Mouse (Mus musculus) adrenal gland, adult 2 months (tissue): Measurements from ENCODE around the gene Gas2l3. TPM values are rescaled to one million over a fixed set of nuclear protein-coding genes. Genes with fewer than 3 reads are reported as not detected.

Experiments
- DNase-seq: peaks from one replicate; pipeline ENCODE4 v3.0.0; 2021
- polyA plus RNA-seq: library from polyadenylated mRNA; depleted of rRNA; stranded (reverse); fragments of >200 nt; gene quantifications from 2 replicates; pipeline ENCODE4 v1.2.3, GENCODE M21; 2012; rRNA removed
- total RNA-seq, 2 experiments: library from RNA; stranded (reverse); gene quantifications; 2 replicates each; pipeline ENCODE4 v1.2.3; 2021

Gas2l3 gene
- total and polyA plus RNA-seq, 3 experiments: 0.38 to 8.1 (median 2.3) TPM

DNA sequence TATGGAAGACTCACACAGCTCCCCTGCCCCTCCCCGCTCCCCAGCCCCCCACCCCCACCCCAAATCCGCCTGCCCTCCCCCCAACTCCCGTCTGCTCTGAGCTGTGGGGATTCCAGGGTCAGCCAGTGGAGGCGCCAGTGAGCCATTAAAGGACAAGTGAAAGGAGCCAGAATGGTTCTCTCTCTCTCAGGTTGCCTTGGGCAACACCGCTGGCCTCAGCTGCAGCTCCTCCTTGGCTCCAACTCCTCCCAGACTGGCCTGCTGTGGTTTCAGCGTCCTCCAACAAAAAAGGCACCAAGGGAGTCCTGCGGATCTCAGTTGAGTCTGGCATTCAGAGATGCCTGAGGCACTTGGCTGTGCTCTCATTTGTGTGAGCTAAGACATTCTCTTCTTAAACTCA lies 47.9 kb downstream of the Gas2l3 start:
- peak; percentile 59 for DNase-seq

DNA sequence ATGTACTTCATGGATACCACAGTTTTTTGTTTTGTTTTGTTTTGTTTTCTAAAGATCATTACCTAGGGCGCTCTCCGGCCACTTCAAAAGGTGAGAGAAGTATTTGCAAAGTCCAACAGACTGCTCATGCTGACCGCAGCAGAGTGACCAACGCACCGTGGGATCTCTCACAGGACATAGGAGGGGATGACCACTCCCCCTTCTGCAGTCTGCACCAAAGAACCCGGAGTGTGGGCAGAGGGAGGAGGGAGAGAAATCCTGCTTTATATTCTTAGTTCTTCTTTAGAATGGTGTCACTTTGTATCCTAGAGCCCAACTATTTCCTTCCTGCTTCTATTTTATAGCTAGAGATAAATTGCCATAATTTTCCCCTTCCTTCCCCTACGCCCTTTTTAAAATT lies 48.4 kb downstream of the Gas2l3 start:
- no peak for DNase-seq

DNA sequence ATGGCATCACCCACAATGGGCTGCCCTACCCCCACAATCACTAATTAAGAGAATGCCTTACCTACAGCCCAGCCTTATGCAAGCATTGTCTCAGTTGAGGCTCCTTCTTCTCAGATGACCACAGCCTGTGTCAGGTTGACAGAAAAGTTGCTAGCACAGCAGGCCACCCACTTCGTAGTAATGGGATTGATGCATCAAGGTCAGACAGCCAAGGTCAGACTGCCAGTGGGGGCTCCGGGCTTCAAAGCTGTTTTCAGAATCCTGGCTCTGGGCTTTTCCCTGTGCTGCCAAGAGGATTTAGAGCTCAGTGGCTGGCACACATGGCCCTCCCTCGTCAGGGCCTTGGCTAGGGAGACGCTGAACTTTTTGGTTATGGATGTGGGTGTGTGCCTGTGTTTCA lies 51.1 kb downstream of the Gas2l3 start:
- peak; percentile 52 for DNase-seq

DNA sequence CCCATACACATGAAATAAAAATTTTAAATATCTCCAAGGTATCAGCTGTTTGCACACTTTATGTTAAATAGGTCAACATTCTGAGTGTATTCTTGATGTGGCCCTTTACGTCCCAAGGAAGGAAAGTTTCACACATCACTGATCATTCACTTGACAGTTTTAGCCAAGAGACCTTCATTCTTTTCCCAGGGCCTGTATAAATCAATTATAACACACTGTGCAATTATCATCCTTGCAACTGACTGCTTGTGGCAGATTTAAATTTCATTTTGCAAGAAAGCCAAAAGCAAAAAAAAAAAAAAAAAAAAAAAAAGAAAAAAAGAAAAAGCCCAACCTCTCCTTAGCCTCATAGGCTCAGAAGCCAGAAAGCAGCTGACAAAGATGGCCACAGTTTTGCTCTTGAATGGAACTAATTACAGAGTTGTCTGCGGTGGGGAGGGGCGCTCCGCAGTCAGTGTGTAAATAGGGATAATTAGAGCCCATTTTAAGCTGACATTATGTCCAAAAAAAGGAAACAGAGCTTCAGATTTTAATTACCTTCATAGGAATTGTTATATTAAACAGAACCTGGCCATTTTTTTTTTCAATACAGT lies 52.1 kb downstream of the Gas2l3 start:
- DNase-seq: no peak

DNA sequence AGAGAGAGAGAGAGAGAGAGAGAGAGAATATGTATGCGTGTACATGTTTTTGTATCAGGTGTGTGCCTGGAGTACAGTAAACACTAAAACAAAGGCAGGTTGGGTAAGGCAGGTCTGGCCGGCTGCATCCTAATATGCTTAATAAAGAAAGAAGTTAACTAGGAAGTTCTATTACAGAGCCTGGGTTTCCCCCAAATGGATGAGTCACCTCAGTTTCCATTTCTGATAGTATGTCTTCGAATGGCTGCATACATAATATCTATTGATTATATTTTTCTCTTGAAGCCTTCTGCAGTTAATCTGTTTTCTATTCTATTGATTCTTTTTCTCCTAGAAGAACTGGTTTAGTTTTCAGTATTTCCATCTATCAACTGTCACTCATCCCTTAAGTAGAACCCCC lies 57.3 kb downstream of the Gas2l3 start:
- DNase-seq: no peak

DNA sequence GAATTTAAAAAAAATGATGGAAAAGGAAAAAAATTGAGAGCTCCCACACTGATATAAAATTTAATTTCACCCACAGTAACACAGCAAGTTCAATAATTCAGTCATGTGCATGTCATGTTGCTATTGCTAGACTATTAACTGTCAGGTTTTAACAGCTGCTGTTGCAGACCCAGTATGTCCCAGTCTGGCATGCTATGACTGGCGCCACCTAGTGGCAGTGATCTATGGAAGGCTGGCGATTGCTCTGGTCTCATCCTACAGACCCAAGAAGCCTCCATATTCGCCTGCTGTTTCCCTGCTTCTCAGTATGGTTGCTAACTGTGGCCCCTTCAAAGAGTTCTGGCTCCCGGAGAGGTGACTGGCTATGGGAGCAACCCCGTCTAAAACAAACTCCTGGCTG lies 60.3 kb downstream of the Gas2l3 start:
- DNase-seq: peak; percentile 75

DNA sequence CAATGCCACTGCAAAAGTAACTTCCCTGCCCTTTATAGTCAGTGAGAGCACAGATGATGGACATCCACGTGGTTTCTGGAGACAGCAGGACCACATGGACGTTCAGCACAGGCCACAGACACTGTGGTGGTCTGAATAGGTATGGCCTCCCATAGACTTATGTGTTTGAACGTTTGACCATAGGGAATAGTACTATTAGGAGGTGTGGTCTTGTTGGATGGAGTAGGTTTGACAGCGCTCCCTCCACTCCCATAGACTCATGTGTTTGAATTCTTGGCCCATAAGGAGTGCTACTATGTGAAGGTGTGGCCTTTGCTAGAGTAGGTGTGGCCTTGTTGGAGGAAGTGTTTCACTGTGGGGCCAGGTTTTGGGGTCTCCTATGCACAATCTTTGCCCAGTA lies 66.0 kb downstream of the Gas2l3 start:
- DNase-seq: no peak

DNA sequence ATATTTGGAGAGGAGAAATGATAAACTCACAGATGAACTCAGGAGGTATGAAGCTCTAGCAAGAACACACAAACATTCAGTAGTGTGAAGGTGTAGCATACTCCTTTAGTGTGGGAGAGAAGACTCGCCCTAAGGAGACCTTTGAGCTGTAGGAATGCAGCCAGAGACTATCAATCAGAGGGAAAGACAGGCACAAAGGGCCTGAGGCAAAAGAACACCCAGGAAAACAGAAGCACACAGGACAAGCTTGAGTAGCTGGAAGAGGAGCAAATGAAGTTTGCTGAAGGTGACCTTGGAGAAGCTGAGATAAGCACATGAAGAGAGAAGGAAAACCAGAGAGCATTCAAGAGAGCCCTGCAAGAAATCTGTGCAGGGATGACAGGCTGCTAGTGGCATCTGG lies 73.7 kb downstream of the Gas2l3 start:
- no peak for DNase-seq

DNA sequence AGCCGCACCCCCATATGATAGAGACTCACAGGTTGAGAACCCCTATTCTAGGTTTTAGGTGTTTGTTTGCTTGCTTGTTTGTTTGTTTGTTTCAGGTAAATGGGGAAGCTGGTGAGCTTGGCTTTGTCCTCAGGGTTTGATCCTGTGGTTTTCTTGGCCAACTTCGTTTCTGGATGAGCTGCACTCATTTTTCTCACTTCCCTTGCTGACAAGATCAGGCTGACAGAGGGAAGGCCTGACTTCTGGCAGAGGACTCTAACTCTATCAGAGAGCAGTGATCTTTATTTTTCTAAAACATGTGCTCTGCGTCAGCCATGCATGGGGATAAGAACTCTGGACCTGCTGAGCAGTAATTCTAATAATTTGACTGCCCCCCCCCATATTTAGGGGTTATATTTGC lies 84.8 kb downstream of the Gas2l3 start:
- DNase-seq: no peak

Other genes starting within 250 kb of the Gas2l3 start
- under 1 TPM; 0.17 to 0.41 TPM for gene Ano4, start 99.2 kb downstream of the Gas2l3 start, total RNA-seq
- gene Ano4, start 99.2 kb downstream of the Gas2l3 start, polyA plus RNA-seq: 0.07 TPM in 1 of 2 replicates, not detected in the other
- gene Nr1h4, start 89.6 kb upstream of the Gas2l3 start, total RNA-seq: 10 to 100 TPM; 20.3 to 23.5 TPM
- gene Nr1h4, start 89.6 kb upstream of the Gas2l3 start, polyA plus RNA-seq: 6.3 and 8.4 TPM in 2 replicates
- gene Slc17a8, start 177.3 kb upstream of the Gas2l3 start, total RNA-seq: not detected
- gene Slc17a8, start 177.3 kb upstream of the Gas2l3 start, polyA plus RNA-seq: not detected in 2 replicates
- 10 to 100 TPM; 36.6 to 57.4 TPM for gene Scyl2, start 242.3 kb upstream of the Gas2l3 start, total RNA-seq
- gene Scyl2, start 242.3 kb upstream of the Gas2l3 start, polyA plus RNA-seq: 11.1 and 13.3 TPM in 2 replicates